Mouse (Mus musculus): ENCODE results near the gene Adcy9. TPM values are rescaled to one million over a fixed set of nuclear protein-coding genes. Genes with fewer than 3 reads are reported as not detected.

The Adcy9 gene
- polyA plus RNA-seq, 1 experiment from 2014 or later: 6.3 TPM

- 81% methylated on average over 4 of the region's 4 CpGs for WGBS
- Histone ChIP-seq H3K27ac (no peak overlapping the region), H3K4me2 (replicated peaks) (no peak overlapping the region), H3K36me3 (replicated peaks; ENCODE audit: control insufficient read depth, insufficient read depth) (no peaks in the 10 kb centered on the region), H3K4me3 (replicated peaks; ENCODE audit: low read length) (no peak overlapping the region), H3K9me3 (ENCODE audit: control insufficient read depth, low read length) (no peaks in the 10 kb centered on the region), H3K9ac (no peak overlapping the region), H3K4me1 (replicated peaks; ENCODE audit: control insufficient read depth, insufficient read depth, low read length) (no peaks in the 10 kb centered on the region), H3K27me3 (ENCODE audit: control insufficient read depth, insufficient read depth, low read length) (no peaks in the 10 kb centered on the region)
- DNase-seq (ENCODE audit: low spot score) (no peak), ATAC-seq (ENCODE audit: low FRiP score) (no peak)
Measured at GRCm38 (mm10) chr16:4446395-4446794, 26.1 kb upstream of the Adcy9 start.

DNA sequence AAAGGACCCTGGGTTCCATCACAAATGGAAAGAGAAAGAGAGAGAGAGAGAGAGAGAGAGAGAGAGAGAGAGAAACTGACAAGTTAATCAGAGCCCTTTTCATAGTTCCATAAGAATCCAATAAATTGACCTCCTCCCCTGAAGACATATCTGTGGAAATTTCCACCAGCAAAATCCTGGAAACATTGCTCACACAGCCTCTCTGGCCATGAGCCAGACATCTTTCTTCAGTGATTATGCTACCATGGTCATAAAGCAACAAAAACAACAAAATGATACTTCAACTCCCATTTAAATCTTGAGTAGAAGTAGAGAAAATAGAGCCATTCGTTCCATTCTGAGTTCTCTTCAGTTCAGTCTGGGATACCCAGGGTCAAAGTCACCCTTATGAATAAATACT lies 24.1 kb upstream of the Adcy9 start:
- Histone ChIP-seq H3K27ac (no peak overlapping the region), H3K36me3 (replicated peaks; ENCODE audit: control insufficient read depth, insufficient read depth) (no peaks in the 10 kb centered on the region), H3K4me1 (replicated peaks; ENCODE audit: control insufficient read depth, insufficient read depth, low read length) (no peaks in the 10 kb centered on the region), H3K9ac (no peak overlapping the region), H3K27me3 (ENCODE audit: control insufficient read depth, insufficient read depth, low read length) (no peaks in the 10 kb centered on the region), H3K4me3 (replicated peaks; ENCODE audit: low read length) (no peak overlapping the region), H3K9me3 (ENCODE audit: control insufficient read depth, low read length) (no peaks in the 10 kb centered on the region), H3K4me2 (replicated peaks) (no peak overlapping the region)
- DNase-seq (ENCODE audit: low spot score) (no peak), ATAC-seq (ENCODE audit: low FRiP score) (no peak)
- 77% methylated on average over 1 of the region's 1 CpGs for WGBS

DNA sequence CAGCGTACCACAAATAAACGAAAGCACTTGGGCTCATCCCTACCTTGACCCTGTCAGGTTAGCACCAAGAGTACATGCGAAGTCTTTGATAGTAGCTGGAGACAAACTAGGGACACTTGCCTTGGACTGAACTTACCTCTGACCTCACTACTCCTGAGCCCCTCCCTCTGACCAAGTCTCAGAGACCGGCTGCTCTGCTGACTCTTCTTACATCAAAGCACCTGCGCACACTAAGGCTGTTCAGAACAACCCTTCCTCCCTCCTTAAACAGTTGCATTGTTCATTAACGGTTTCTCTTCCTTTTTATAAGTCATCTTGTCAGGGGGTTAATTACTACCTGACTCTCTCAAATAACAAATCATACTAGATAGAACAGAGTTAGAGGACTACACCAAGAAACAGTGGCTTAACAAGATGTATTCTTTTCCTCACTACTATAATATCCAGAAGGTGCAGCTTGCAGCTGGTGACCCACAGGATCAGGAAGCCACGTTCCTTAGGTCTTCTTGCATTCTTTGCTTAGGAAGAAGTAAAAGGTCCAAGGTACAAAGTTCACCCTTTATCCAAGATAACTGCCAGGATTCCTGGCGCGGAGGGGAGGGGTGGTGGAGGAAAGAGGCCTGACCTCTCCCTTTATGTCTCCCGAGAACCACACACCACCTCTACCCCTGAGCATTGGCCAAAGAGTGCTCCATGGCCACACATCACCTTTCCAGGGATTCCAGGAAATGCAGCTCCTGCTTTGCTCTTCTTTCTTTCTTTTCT lies 19.2 kb upstream of the Adcy9 start:
- no peak overlapping the region for H3K4me2 ChIP-seq (replicated peaks)
- no peak overlapping the region for H3K27ac ChIP-seq
- H3K9me3 ChIP-seq (ENCODE audit: control insufficient read depth, low read length): no peaks in the 10 kb centered on the region
- no peak for ATAC-seq (ENCODE audit: low FRiP score)
- 83% methylated on average over 10 of the region's 10 CpGs for WGBS
- H3K4me1 ChIP-seq (replicated peaks; ENCODE audit: control insufficient read depth, insufficient read depth, low read length): no peaks in the 10 kb centered on the region
- no peak for DNase-seq (ENCODE audit: low spot score)
- H3K36me3 ChIP-seq (replicated peaks; ENCODE audit: control insufficient read depth, insufficient read depth): no peaks in the 10 kb centered on the region
- H3K27me3 ChIP-seq (ENCODE audit: control insufficient read depth, insufficient read depth, low read length): no peaks in the 10 kb centered on the region
- H3K4me3 ChIP-seq (replicated peaks; ENCODE audit: low read length): no peak overlapping the region
- no peak overlapping the region for H3K9ac ChIP-seq

- DNase-seq (ENCODE audit: low spot score): no peak
- no peaks in the 10 kb centered on the region for H3K4me1 ChIP-seq (replicated peaks; ENCODE audit: control insufficient read depth, insufficient read depth, low read length)
- H3K9me3 ChIP-seq (ENCODE audit: control insufficient read depth, low read length): no peaks in the 10 kb centered on the region
- no peaks in the 10 kb centered on the region for H3K36me3 ChIP-seq (replicated peaks; ENCODE audit: control insufficient read depth, insufficient read depth)
- H3K27me3 ChIP-seq (ENCODE audit: control insufficient read depth, insufficient read depth, low read length): no peaks in the 10 kb centered on the region
- no peak overlapping the region for H3K9ac ChIP-seq
- no peak overlapping the region for H3K4me3 ChIP-seq (replicated peaks; ENCODE audit: low read length)
- 79% methylated on average over 4 of the region's 4 CpGs for WGBS
- H3K4me2 ChIP-seq (replicated peaks): no peak overlapping the region
- H3K27ac ChIP-seq: no peak overlapping the region
- no peak for ATAC-seq (ENCODE audit: low FRiP score)
Measured at GRCm38 (mm10) chr16:4436738-4437137, 16.4 kb upstream of the Adcy9 start.

GRCm38 (mm10) chr16:4435371-4435770 lies 15.1 kb upstream of the Adcy9 start:
- Histone ChIP-seq H3K27me3 (ENCODE audit: control insufficient read depth, insufficient read depth, low read length) (no peaks in the 10 kb centered on the region), H3K4me1 (replicated peaks; ENCODE audit: control insufficient read depth, insufficient read depth, low read length) (no peaks in the 10 kb centered on the region), H3K27ac (no peak overlapping the region), H3K9me3 (ENCODE audit: control insufficient read depth, low read length) (no peaks in the 10 kb centered on the region), H3K4me2 (replicated peaks) (no peak overlapping the region), H3K4me3 (replicated peaks; ENCODE audit: low read length) (no peak overlapping the region), H3K36me3 (replicated peaks; ENCODE audit: control insufficient read depth, insufficient read depth) (no peaks in the 10 kb centered on the region), H3K9ac (no peak overlapping the region)
- no peak for DNase-seq (ENCODE audit: low spot score)
- 94% methylated on average over 2 of the region's 2 CpGs for WGBS
- no peak for ATAC-seq (ENCODE audit: low FRiP score)

GRCm38 (mm10) chr16:4431841-4432240 lies 11.5 kb upstream of the Adcy9 start:
- Histone ChIP-seq H3K9me3 (ENCODE audit: control insufficient read depth, low read length) (no peaks in the 10 kb centered on the region), H3K4me3 (replicated peaks; ENCODE audit: low read length) (no peak overlapping the region), H3K36me3 (replicated peaks; ENCODE audit: control insufficient read depth, insufficient read depth) (no peaks in the 10 kb centered on the region), H3K4me1 (replicated peaks; ENCODE audit: control insufficient read depth, insufficient read depth, low read length) (no peaks in the 10 kb centered on the region), H3K27ac (no peak overlapping the region), H3K4me2 (replicated peaks) (no peak overlapping the region), H3K27me3 (ENCODE audit: control insufficient read depth, insufficient read depth, low read length) (no peaks in the 10 kb centered on the region), H3K9ac (no peak overlapping the region)
- no peak for ATAC-seq (ENCODE audit: low FRiP score)
- DNase-seq (ENCODE audit: low spot score): no peak
- WGBS: 85% methylated on average over 4 of the region's 4 CpGs

DNA sequence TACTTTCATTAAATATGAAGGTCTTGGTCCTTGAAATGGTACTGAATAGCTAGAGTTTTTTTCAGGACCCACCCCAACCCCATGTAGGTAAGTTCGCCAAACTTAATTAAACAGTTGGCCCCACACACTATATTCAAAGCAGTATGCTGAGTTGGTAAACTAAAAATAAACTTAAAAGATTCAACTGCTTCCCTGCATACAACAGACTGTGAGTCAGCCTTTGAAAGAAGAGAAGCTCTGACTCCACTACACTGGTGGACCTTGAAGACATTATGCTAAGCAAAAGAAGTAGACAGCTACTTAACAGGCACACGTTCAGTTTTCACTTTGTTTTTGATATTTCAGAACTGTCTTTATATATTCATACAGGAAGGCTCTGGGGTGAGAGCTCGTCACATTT lies 10.7 kb upstream of the Adcy9 start:
- no peak overlapping the region for H3K4me3 ChIP-seq (replicated peaks; ENCODE audit: low read length)
- no peak for DNase-seq (ENCODE audit: low spot score)
- 84% methylated on average over 3 of the region's 3 CpGs for WGBS

GRCm38 (mm10) chr16:4430232-4430631 lies 9.9 kb upstream of the Adcy9 start:
- Histone ChIP-seq H3K4me2 (replicated peaks) (no peak overlapping the region), H3K9ac (no peak overlapping the region), H3K4me3 (replicated peaks; ENCODE audit: low read length) (no peak overlapping the region), H3K36me3 (replicated peaks; ENCODE audit: control insufficient read depth, insufficient read depth) (no peaks in the 10 kb centered on the region), H3K27me3 (ENCODE audit: control insufficient read depth, insufficient read depth, low read length) (no peaks in the 10 kb centered on the region), H3K4me1 (replicated peaks; ENCODE audit: control insufficient read depth, insufficient read depth, low read length) (no peaks in the 10 kb centered on the region), H3K9me3 (ENCODE audit: control insufficient read depth, low read length) (no peaks in the 10 kb centered on the region), H3K27ac (no peak overlapping the region)
- 89% methylated on average over 5 of the region's 5 CpGs for WGBS
- ATAC-seq (ENCODE audit: low FRiP score): no peak
- DNase-seq (ENCODE audit: low spot score): no peak

More for the DNA sequence above, 10.7 kb upstream of the Adcy9 start:
- Histone ChIP-seq H3K27ac (no peak overlapping the region), H3K36me3 (replicated peaks; ENCODE audit: control insufficient read depth, insufficient read depth) (no peaks in the 10 kb centered on the region), H3K27me3 (ENCODE audit: control insufficient read depth, insufficient read depth, low read length) (no peaks in the 10 kb centered on the region), H3K4me1 (replicated peaks; ENCODE audit: control insufficient read depth, insufficient read depth, low read length) (no peaks in the 10 kb centered on the region), H3K9me3 (ENCODE audit: control insufficient read depth, low read length) (no peaks in the 10 kb centered on the region), H3K4me2 (replicated peaks) (no peak overlapping the region), H3K9ac (no peak overlapping the region)
- no peak for ATAC-seq (ENCODE audit: low FRiP score)

GRCm38 (mm10) chr16:4425658-4426234 lies 5.4 kb upstream of the Adcy9 start:
- H3K27ac ChIP-seq: no peak overlapping the region
- no peaks in the 10 kb centered on the region for H3K27me3 ChIP-seq (ENCODE audit: control insufficient read depth, insufficient read depth, low read length)
- 0 out of 2 replicates have a peak, but pooled peaks cover 2% of the 10 kb centered on the region for H3K4me1 ChIP-seq (replicated peaks; ENCODE audit: control insufficient read depth, insufficient read depth, low read length)
- no peak overlapping the region for H3K4me3 ChIP-seq (replicated peaks; ENCODE audit: low read length)
- WGBS: 56% methylated on average over 4 of the region's 4 CpGs
- H3K36me3 ChIP-seq (replicated peaks; ENCODE audit: control insufficient read depth, insufficient read depth): no peaks in the 10 kb centered on the region
- ATAC-seq (ENCODE audit: low FRiP score) (no peak), DNase-seq (ENCODE audit: low spot score) (no peak)
- H3K9ac ChIP-seq: no peak overlapping the region
- no peak overlapping the region for H3K4me2 ChIP-seq (replicated peaks)
- no peaks in the 10 kb centered on the region for H3K9me3 ChIP-seq (ENCODE audit: control insufficient read depth, low read length)

All from hindbrain, embryonic 14.5 days (tissue).